Mouse (Mus musculus) thymus, postnatal 14 days (tissue): Measurements from ENCODE around the gene Tspan31.

ENCODE experiments used
- DNase-seq: peaks from one replicate; pipeline ENCODE4 v3.0.0; 2021

Tspan31 gene

DNA sequence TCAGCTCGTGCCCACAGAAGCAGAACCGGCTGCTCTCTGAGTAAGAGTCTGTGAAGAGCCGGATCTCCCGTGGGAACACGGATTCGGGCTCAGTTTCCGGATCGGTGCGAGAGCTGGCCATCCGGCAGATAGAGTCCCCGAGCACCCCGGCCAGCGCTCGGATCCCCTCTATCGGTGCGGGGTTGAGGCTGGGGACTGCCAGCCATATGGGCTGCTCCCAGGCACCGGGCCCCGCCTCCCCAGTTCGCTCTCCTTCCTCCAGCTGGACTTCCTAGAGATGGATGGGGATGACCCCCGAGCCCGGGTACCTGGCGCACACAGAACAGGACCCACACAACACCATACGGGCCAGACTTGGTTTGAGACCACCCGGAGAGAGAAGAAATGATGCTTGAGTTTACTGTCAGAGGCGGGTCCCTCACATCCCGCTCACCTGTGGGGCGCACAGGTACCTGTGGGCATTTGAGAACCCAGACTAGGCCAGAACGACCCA is 28.7 kb downstream of the Tspan31 start, which contains the start of the genes Mettl1 and Eef1akmt3:
Gene Mettl1 (plus strand): TSS at position 141 of the 493 bp plus-strand sequence.
Gene Eef1akmt3 (minus strand): TSS at position 240 of the 493 bp plus-strand sequence.
- DNase-seq: peak; percentile 34

DNA sequence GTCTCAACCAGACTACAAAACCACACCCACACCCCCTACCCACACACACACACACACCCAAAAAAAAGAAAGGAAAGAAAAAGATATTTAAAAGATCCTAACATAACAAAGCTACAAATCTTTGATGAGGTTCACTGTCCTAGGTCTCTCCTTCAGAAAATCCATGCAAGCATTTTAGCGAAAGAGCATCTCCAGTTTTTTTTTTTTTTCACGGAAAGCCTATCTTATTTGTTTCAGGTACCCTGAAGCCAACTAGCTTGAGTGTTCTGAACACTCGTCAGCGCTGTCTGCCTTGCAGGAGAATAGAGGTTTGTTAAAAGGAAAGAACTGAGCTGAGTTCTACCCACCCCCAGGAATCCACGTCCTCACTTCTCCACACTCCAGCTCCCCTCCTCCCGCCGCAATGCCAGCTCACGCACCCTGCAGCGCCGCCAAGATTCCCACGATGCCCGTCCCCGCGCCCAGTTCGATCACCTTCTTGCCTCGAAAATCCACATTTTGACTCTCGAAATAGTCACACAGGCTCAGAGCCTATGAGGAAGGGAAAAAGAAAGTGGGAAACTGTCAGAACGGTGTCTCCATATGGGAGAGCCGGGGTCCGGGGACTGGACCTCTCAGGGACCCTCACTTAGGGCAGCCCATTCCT is 29.4 kb downstream of the Tspan31 start:
- DNase-seq: no peak

DNA sequence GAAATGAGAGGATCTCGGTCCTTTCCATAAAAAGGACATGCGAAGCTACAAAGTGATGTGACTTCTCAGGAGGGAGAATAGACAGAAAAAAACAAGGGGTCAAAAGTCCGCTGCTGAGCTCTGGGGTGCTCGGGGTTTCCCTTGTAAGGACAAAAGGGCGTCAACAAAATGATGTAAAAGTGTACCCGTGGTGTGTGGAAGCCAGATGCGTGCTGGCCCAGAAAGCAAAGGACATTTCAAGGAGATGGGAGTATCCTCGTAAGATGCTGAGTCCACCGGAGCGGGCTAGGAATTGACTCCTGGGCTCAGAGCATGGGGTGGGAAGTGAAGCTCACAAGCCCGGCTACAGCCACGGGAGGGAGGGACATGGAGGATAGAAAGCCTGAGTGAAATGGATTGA is 32.4 kb downstream of the Tspan31 start:
- DNase-seq: no peak

DNA sequence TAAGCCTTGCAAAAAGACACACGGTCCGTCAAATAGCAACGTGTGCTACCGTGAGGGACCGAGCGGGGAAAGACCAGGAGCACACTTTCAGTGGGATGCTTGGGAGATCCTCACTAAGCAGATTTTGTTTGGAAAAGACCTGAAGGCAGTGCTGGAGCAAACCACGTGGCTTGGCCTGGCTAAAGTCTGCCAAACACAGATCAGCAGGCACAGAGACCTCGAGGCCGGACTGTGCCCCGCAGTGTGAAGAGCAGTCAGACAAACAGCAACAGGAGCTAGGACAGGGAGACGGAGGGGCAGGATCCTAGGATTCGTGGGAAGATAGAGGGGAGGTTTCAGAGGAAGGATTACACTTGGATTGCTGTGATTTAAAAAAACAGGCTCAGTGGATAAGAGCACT is 33.8 kb downstream of the Tspan31 start:
- DNase-seq: no peak

DNA sequence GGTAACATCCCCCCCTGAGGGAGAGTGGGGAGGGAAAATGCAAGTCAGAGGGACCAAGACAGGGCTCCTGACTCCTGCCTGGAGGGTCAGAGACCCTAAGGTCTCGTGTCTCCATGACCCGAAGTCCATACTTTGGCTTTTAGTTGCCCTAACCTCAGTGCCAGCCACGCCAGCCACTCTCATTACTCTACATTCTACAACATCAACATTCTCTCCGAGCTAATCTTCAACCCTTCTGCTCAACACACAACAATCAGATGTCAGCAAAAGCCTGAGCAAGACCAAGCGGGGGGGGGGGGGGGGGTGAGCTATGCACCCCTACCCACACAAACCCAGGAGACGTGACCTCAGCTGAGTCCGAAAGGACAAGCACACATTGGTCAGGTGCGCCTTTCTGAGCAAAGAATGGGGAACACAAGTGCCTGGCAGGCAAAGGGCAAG is 36.7 kb downstream of the Tspan31 start:
- DNase-seq: no peak

DNA sequence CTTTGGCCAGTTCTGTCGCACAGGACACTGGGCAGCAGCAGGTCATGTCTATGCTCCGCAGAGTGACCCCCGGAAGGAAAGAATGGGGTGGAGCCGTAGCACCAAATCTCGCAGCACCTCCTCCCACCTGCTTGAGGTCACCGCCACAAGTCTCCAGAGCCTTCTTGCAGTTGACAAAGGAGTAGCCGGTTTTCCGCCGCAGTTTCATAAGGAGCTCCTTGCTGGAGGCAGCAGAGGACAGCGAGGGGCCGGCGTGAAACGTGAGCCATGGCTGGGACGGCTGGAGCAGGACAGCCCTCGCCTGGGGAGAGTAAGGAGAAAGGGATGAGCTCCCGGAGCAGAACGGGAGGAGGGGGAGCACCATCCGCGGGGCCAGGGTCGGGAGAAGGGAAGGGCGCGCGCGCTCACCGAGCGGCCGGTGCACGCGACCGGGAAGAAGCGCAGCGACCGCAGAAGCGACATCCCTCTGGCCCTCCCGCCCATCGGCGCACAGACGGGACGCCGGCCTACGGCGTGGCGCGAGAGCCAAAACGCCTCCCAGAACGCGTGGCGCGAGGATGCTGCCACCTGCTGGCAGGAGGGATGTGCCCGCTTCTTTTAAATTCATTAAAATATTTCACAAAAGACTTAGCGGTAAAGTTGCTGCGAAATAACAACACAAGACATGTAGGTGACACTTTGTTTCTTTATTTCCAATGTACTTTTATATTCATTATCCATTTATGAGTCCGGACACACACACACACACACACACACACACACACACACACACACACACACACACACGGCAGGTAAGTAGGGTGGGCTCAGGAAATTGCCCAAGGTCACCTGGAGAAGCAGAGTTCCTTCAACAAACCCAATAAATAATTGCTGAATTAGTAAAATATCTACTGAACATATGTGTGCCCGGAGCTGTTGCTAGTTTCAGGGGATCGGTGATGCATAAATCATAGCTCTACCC is 39.4 kb downstream of the Tspan31 start, which contains the start of gene Tsfm:
Gene Tsfm (minus strand): TSS at position 505 of the 961 bp plus-strand sequence.
- DNase-seq: peak; percentile 94

DNA sequence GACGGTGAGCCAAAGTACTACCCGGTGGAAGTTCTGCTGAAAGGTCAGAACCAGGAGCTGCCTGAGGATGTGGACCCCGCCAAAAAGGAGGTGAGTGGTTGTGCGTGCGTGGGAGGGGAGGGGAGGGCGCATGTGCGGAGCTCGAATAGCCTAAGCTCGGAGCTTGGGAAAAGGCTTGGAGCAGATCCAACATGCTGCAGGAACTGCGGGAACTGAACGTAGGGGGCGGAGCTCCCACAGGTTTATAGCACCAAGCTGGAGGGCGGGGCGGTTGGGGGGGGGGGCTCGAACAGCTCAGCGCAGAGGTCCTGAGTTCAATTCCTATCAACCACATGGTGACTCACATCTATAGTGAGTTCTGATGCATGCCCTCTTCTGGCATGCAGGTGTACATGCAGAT is 51.6 kb downstream of the Tspan31 start:
- DNase-seq: no peak
